Mouse (Mus musculus) lung, postnatal 4 days (tissue): ENCODE results near the gene Dtx3.
"Not testable (repeated sequence)": the region's sequence is repeated elsewhere in the genome, so short reads cannot be mapped to it uniquely, and the experiment has no call there.

ENCODE experiments used
- DNase-seq, 2 experiments: peaks; one replicate each; pipeline ENCODE4 v3.0.0; 2021

The Dtx3 gene

GRCm38 (mm10) chr10:127164631-127165353, 30.7 kb downstream of the Dtx3 start, which contains the start of gene B4galnt1:
Gene B4galnt1, plus strand, starts transcription at chr10:127165225.
- DNase-seq, result peak; percentile 84

GRCm38 (mm10) chr10:127164190-127164589, 31.3 kb downstream of the Dtx3 start:
- no peak for DNase-seq

- DNase-seq, result not testable (repeated sequence)
These were observed 32.7 kb downstream of the Dtx3 start for GRCm38 (mm10) chr10:127162771-127163261.

- no peak for DNase-seq
These were observed 34.8 kb downstream of the Dtx3 start for GRCm38 (mm10) chr10:127160728-127161127.

- no peak for DNase-seq
These were observed 35.4 kb downstream of the Dtx3 start for GRCm38 (mm10) chr10:127160081-127160480.

GRCm38 (mm10) chr10:127158471-127158870, 37.1 kb downstream of the Dtx3 start:
- no peak for DNase-seq

GRCm38 (mm10) chr10:127156511-127156910, 39.0 kb downstream of the Dtx3 start:
- DNase-seq, result no peak

GRCm38 (mm10) chr10:127156089-127156488, 39.4 kb downstream of the Dtx3 start:
- DNase-seq, result no peak

- no peak for DNase-seq
These were observed 40.9 kb downstream of the Dtx3 start for GRCm38 (mm10) chr10:127154652-127155051.

- no peak for DNase-seq
These were observed 41.3 kb downstream of the Dtx3 start for GRCm38 (mm10) chr10:127154241-127154640.

GRCm38 (mm10) chr10:127153323-127153722, 42.2 kb downstream of the Dtx3 start:
- no peak for DNase-seq

GRCm38 (mm10) chr10:127152556-127152955, 43.0 kb downstream of the Dtx3 start:
- not testable (repeated sequence) for DNase-seq

- DNase-seq, result not testable (repeated sequence)
These were observed 44.3 kb downstream of the Dtx3 start for GRCm38 (mm10) chr10:127151233-127151632.

- no peak for DNase-seq
These were observed 45.1 kb downstream of the Dtx3 start for GRCm38 (mm10) chr10:127150471-127150872.

- DNase-seq, result no peak
These were observed 48.4 kb downstream of the Dtx3 start for GRCm38 (mm10) chr10:127147135-127147534.

GRCm38 (mm10) chr10:127145303-127145702, 50.2 kb downstream of the Dtx3 start:
- DNase-seq, result no peak

GRCm38 (mm10) chr10:127144536-127144935, 51.0 kb downstream of the Dtx3 start:
- DNase-seq, result no peak

- DNase-seq, result no peak
These were observed 52.3 kb downstream of the Dtx3 start for GRCm38 (mm10) chr10:127143228-127143627.

GRCm38 (mm10) chr10:127141500-127141899, 54.0 kb downstream of the Dtx3 start:
- no peak for DNase-seq

- DNase-seq, result no peak
These were observed 54.6 kb downstream of the Dtx3 start for GRCm38 (mm10) chr10:127140971-127141370.
